Mouse (Mus musculus) bone marrow, adult 2 months (tissue): ENCODE measurements at regions not wholly inside any gene's neighbourhood (a gene's known extent, or its start where the extent isn't known, plus 50 kb on each side); places are given as distances from the start of the nearest gene placed in this dataset.

Experiments used
- CTCF ChIP-seq: fragments of 200-500 bp; IDR thresholded peaks from 2 replicates; pipeline ENCODE4 v1.5.1; 2011; ENCODE audit warnings: low read length, control low read depth; ENCODE audit not compliant: control insufficient read depth, insufficient read depth
- POLR2A ChIP-seq: fragments of 200-500 bp; IDR thresholded peaks from 2 replicates; pipeline ENCODE4 v1.6.1; 2011; ENCODE audit warnings: low read depth, mild to moderate bottlenecking, control low read depth, low read length, borderline replicate concordance; ENCODE audit not compliant: control insufficient read depth

- TF ChIP-seq CTCF (no peak), POLR2A (no peak)
These were observed 73.2 kb upstream of the Klf7 start for GRCm38 (mm10) chr1:64195294-64195693.
